Mouse (Mus musculus) 3134 (cell line): Measurements from ENCODE around the gene Wdr95.

Source experiments
- DNase-seq: peaks from one replicate; pipeline ENCODE4 v3.0.0-alpha.2; 2011; ENCODE audit warnings: low spot score; ENCODE audit not compliant: insufficient read length; ENCODE audit errors: extremely low read depth

Gene Wdr95

GRCm38 (mm10) chr5:149658022-149658421 lies 129.5 kb downstream of the Wdr95 start:
- DNase-seq, result no peak

GRCm38 (mm10) chr5:149658741-149659413 lies 130.4 kb downstream of the Wdr95 start:
- no peak for DNase-seq

- DNase-seq, result no peak
These were observed 130.9 kb downstream of the Wdr95 start for GRCm38 (mm10) chr5:149659414-149659780.

DNA sequence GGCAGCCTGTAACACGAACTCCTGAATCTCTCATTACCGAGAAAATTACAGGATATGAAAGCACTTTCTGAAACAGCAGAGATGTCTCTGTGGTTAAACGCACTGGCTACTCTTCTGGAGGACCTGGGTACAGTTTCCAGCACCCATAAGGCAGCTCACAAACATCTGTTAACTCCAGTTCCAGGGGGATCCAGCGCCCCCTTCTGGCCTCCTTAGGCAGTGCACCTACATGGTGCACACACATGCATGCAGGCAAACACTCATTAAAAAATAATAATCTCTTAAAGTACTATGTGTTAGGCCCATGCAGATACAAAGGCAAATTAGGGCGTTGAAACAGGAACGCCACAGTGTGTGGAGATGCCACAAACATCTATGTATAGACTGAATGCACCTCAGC lies 132.9 kb downstream of the Wdr95 start:
- no peak for DNase-seq
